Mouse (Mus musculus) kidney, postnatal 0 days (tissue): ENCODE measurements at regions not wholly inside any gene's neighbourhood (a gene's known extent, or its start where the extent isn't known, plus 50 kb on each side); places are given as distances from the start of the nearest gene placed in this dataset.

Experiments used
- ATAC-seq: fragments of 200-750 bp; cut with Nextera tagmentation; replicated peaks from 2 replicates; pipeline ENCODE4 v1.8.0; 2017; ENCODE audit warnings: low read depth, moderate number of reproducible peaks, moderate TSS enrichment, moderate library complexity; ENCODE audit not compliant: low FRiP score
- DNase-seq: peaks from one replicate; pipeline ENCODE4 v3.0.0-alpha.2; 2016; ENCODE audit warnings: low spot score
- H3K27ac ChIP-seq: fragments of 300-500 bp; sonication (generic); 2 replicates; pipeline ENCODE4 v1.5.1; 2014; ENCODE audit warnings: mild to moderate bottlenecking
- H3K27me3 ChIP-seq: fragments of 300-500 bp; sonication (generic); 2 replicates; pipeline ENCODE4 v1.6.1; 2014; ENCODE audit warnings: low read length, mixed read lengths; ENCODE audit not compliant: insufficient read depth
- H3K36me3 ChIP-seq: fragments of 300-500 bp; sonication (generic); 2 replicates; pipeline ENCODE4 v1.6.1; 2014; ENCODE audit warnings: low read length, mixed read lengths; ENCODE audit not compliant: insufficient read depth
- H3K4me1 ChIP-seq: fragments of 300-500 bp; sonication (generic); replicated peaks from 2 replicates; pipeline ENCODE4 v1.6.1; 2014; ENCODE audit warnings: antibody characterized with exemption, low read length, mixed read lengths; ENCODE audit not compliant: insufficient read depth
- H3K4me2 ChIP-seq: fragments of 300-500 bp; sonication (generic); 2 replicates; pipeline ENCODE4 v1.6.1; 2014; ENCODE audit warnings: mild to moderate bottlenecking, low read length, moderate library complexity, mixed read lengths
- H3K4me3 ChIP-seq: fragments of 300-500 bp; sonication (generic); replicated peaks from 2 replicates; pipeline ENCODE4 v1.5.1; 2014; ENCODE audit warnings: low read depth, low read length
- H3K9ac ChIP-seq: fragments of 300-500 bp; sonication (generic); 2 replicates; pipeline ENCODE4 v1.6.1; 2014; ENCODE audit warnings: low read depth, low read length
- H3K9me3 ChIP-seq: fragments of 300-500 bp; sonication (generic); replicated peaks from 2 replicates; pipeline ENCODE4 v1.6.1; 2016; ENCODE audit warnings: low read length, inconsistent platforms, mixed read lengths
- CTCF ChIP-seq: IDR thresholded peaks from 2 replicates; pipeline ENCODE4 v1.5.1; 2016; ENCODE audit warnings: antibody characterized with exemption, low read depth, mild to moderate bottlenecking, moderate library complexity
- WGBS: fragments of 180-500 bp; shearing (Covaris S2); extraction: QIAGEN DNeasy Blood & Tissue Kit; methylation state at CpG from one replicate; pipeline ENCODE4 v1.1.7; 2014; 5-methylcytosine and 5-hydroxymethylcytosine counted together

GRCm38 (mm10) chr4:48909161-48909560 is 149.9 kb upstream of the Plppr1 start:
- Histone ChIP-seq H3K27me3 (no peaks in the 10 kb centered on the region), H3K36me3 (no peaks in the 10 kb centered on the region), H3K4me3 (no peak overlapping the region), H3K9ac (no peak overlapping the region), H3K4me2 (no peak overlapping the region), H3K27ac (no peak overlapping the region), H3K4me1 (no peaks in the 10 kb centered on the region), H3K9me3 (no peaks in the 10 kb centered on the region)
- DNase-seq = no peak
- WGBS = 83% methylated on average over 2 of the region's 2 CpGs
- no peak for TF ChIP-seq CTCF
- no peak for ATAC-seq

GRCm38 (mm10) chr4:48913301-48913700 is 145.8 kb upstream of the Plppr1 start:
- no peak overlapping the region for H3K9ac ChIP-seq
- H3K36me3 ChIP-seq = no peaks in the 10 kb centered on the region
- WGBS = 81% methylated on average over 4 of the region's 4 CpGs
- H3K9me3 ChIP-seq = no peaks in the 10 kb centered on the region
- no peak for TF ChIP-seq CTCF
- no peaks in the 10 kb centered on the region for H3K4me1 ChIP-seq
- H3K4me3 ChIP-seq = no peak overlapping the region
- H3K27me3 ChIP-seq = no peaks in the 10 kb centered on the region
- ATAC-seq (no peak), DNase-seq (no peak)
- H3K4me2 ChIP-seq = no peak overlapping the region
- H3K27ac ChIP-seq = no peak overlapping the region

DNA sequence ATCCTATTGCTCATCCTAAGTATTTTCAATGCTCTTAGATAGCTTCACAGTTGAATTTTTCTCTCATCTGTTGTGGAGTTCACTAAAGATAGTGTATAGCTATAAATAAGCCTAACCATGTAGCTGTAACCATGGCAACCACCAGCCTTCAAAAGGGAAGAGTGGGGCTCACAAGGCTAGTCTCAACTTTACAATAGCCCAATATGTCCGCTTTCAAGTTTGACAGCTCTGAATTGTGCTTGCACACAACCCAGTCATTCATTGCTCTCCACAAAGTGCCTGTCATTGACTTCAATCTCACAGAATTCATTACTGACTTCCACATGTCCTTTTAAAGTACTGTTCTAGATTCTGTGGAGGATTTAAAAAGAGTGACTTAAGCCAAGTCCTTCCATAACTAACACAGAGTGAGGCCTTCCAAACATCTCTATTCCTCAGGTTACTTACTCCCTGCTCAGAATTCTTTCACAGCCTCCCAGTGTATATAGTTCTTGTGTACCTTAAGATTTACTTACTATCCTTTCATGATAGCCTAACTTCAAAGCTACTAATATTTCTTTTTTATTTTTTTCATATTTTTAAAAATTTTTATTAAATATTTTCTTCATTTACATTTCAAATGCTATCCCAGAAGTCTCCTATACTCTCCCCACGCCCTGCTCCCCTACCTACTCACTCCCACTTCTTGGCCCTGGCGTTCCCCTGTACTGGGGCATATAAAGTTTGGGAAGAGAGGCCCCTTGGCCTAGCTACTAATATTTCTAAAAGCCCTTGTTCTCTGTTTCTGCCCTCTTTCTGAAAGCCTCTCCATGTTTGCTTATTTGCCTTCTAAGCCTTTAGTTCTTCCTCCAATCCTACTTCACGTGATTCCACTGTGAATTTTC is 134.3 kb upstream of the Plppr1 start:
- H3K4me3 ChIP-seq = no peak overlapping the region
- 79% methylated on average over 4 of the region's 4 CpGs for WGBS
- no peak overlapping the region for H3K27ac ChIP-seq
- no peak for TF ChIP-seq CTCF
- no peak overlapping the region for H3K9ac ChIP-seq
- ATAC-seq (no peak), DNase-seq (no peak)
- no peaks in the 10 kb centered on the region for H3K36me3 ChIP-seq
- H3K4me2 ChIP-seq = no peak overlapping the region
- no peaks in the 10 kb centered on the region for H3K9me3 ChIP-seq
- no peaks in the 10 kb centered on the region for H3K4me1 ChIP-seq
- no peaks in the 10 kb centered on the region for H3K27me3 ChIP-seq

- 83% methylated on average over 1 of the region's 1 CpGs for WGBS
These were observed 120.7 kb upstream of the Plppr1 start for GRCm38 (mm10) chr4:48938420-48938819.

DNA sequence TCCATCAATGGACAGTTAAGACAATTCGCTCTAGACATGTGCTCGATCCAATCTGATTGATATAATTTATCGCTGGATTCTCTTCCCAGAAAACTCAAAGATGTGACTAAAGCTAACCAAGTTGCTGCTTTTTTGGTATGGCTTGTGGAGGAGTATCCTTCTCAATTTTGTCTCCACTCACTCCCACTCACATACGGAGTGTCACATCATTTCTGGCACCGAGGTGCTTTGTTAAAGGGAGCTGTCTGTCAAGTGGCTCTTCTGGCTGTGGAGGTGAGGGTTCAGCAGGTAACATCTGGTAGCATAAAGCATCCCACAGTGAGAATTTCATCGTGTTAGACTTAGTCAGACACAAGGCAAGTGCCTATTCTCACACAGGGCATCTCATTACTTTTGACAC is 120.2 kb upstream of the Plppr1 start:
- H3K4me3 ChIP-seq = no peak overlapping the region
- DNase-seq (no peak), ATAC-seq (no peak)
- H3K27me3 ChIP-seq = no peaks in the 10 kb centered on the region
- 71% methylated on average over 6 of the region's 6 CpGs for WGBS
- H3K4me2 ChIP-seq = no peak overlapping the region
- H3K9ac ChIP-seq = no peak overlapping the region
- no peaks in the 10 kb centered on the region for H3K4me1 ChIP-seq
- no peak for TF ChIP-seq CTCF
- no peak overlapping the region for H3K27ac ChIP-seq
- no peaks in the 10 kb centered on the region for H3K36me3 ChIP-seq
- no peaks in the 10 kb centered on the region for H3K9me3 ChIP-seq

More at GRCm38 (mm10) chr4:48938420-48938819, 120.7 kb upstream of the Plppr1 start:
- H3K27ac ChIP-seq = no peak overlapping the region
- no peak overlapping the region for H3K4me2 ChIP-seq
- H3K4me1 ChIP-seq = no peaks in the 10 kb centered on the region
- ATAC-seq (no peak), DNase-seq (no peak)
- no peaks in the 10 kb centered on the region for H3K9me3 ChIP-seq
- no peak for TF ChIP-seq CTCF
- no peaks in the 10 kb centered on the region for H3K27me3 ChIP-seq
- H3K4me3 ChIP-seq = no peak overlapping the region
- no peak overlapping the region for H3K9ac ChIP-seq
- H3K36me3 ChIP-seq = no peaks in the 10 kb centered on the region

GRCm38 (mm10) chr4:48945266-48945818 is 113.7 kb upstream of the Plppr1 start:
- Histone ChIP-seq H3K9me3 (no peaks in the 10 kb centered on the region), H3K36me3 (no peaks in the 10 kb centered on the region), H3K9ac (no peak overlapping the region), H3K4me3 (no peak overlapping the region), H3K4me2 (no peak overlapping the region), H3K4me1 (no peaks in the 10 kb centered on the region), H3K27ac (no peak overlapping the region), H3K27me3 (no peaks in the 10 kb centered on the region)
- WGBS = 81% methylated on average over 2 of the region's 2 CpGs
- ATAC-seq (no peak), DNase-seq (no peak)
- TF ChIP-seq CTCF = no peak
